Mouse (Mus musculus) heart, adult 2 months (tissue): Measurements from ENCODE around the gene Gm973. TPM values are rescaled to one million over a fixed set of nuclear protein-coding genes. Genes with fewer than 3 reads are reported as not detected.

Source experiments
- DNase-seq, 2 experiments: peaks; one replicate each; pipeline ENCODE4 v3.0.0; 2021
- H3K27ac ChIP-seq: fragments of 200-600 bp; 2 replicates; pipeline ENCODE4 v1.8.1; 2022
- H3K27me3 ChIP-seq: fragments of 200-500 bp; 2 replicates; pipeline ENCODE4 v1.6.1; 2012; ENCODE audit warnings: mild to moderate bottlenecking, low read length, inconsistent platforms, mixed read lengths; ENCODE audit not compliant: control insufficient read depth, insufficient read depth
- H3K36me3 ChIP-seq: fragments of 200-500 bp; 2 replicates; pipeline ENCODE4 v1.6.1; 2012; ENCODE audit warnings: low read length, inconsistent platforms; ENCODE audit not compliant: control insufficient read depth, insufficient read depth
- H3K4me1 ChIP-seq: fragments of 200-500 bp; 2 replicates; pipeline ENCODE4 v1.6.1; 2011; ENCODE audit warnings: low read length; ENCODE audit not compliant: control insufficient read depth, insufficient read depth
- H3K4me3 ChIP-seq: fragments of 200-600 bp; 2 replicates; pipeline ENCODE4 v1.8.1; 2022
- H3K79me2 ChIP-seq: fragments of 200-500 bp; replicated peaks from 2 replicates; pipeline ENCODE4 v1.6.1; 2012; ENCODE audit warnings: mild to moderate bottlenecking, inconsistent platforms, low read length, moderate library complexity, mixed read lengths; ENCODE audit not compliant: control insufficient read depth, insufficient read depth
- H3K9ac ChIP-seq: fragments of 200-500 bp; 2 replicates; pipeline ENCODE4 v1.6.1; 2012; ENCODE audit warnings: low read depth, mild to moderate bottlenecking, control low read depth, inconsistent platforms, low read length, mixed read lengths
- CTCF ChIP-seq: fragments of 200-600 bp; IDR thresholded peaks from 2 replicates; pipeline ENCODE4 v1.8.1; 2022; ENCODE audit warnings: antibody characterized with exemption, mild to moderate bottlenecking, moderate library complexity
- EP300 ChIP-seq: fragments of 200-500 bp; IDR thresholded peaks from 2 replicates; pipeline ENCODE4 v1.6.1; 2011; ENCODE audit warnings: low read depth, low read length, control low read depth; ENCODE audit not compliant: insufficient read depth
- POLR2A ChIP-seq: fragments of 200-500 bp; IDR thresholded peaks from 2 replicates; pipeline ENCODE4 v1.6.1; 2011; ENCODE audit warnings: mild to moderate bottlenecking, low read depth, low read length, control low read depth; ENCODE audit not compliant: insufficient read depth
- WGBS: fragments of 180-500 bp; shearing (Covaris S2); methylation state at CpG from one replicate; pipeline ENCODE4 v1.1.7; 2018; 5-methylcytosine and 5-hydroxymethylcytosine counted together
- intact Hi-C: fragments of 180-260 bp; cut with DNase I; formaldehyde crosslinking; loops from one replicate; pipeline ENCODE4 v1.15.1; 2025
- polyA plus RNA-seq: library from polyadenylated mRNA; depleted of rRNA; stranded (reverse); fragments of >200 nt; gene quantifications from 2 replicates; pipeline ENCODE4 v1.2.3, GENCODE M21; 2012
- total RNA-seq, 2 experiments: library from RNA; stranded (reverse); gene quantifications; 2 replicates each; pipeline ENCODE4 v1.2.3; 2021

Gm973 gene
- total and polyA plus RNA-seq, 3 experiments: 0.30 to 0.45 TPM; not detected in 1

- no peak overlapping the region for H3K27ac ChIP-seq
- no peaks in the 10 kb centered on the region for H3K36me3 ChIP-seq
- no peak for DNase-seq
- intact Hi-C loops: no loop called here
- no peak overlapping the region for H3K4me3 ChIP-seq
- 59% methylated on average over 7 of the region's 7 CpGs for WGBS
- TF ChIP-seq CTCF (no peak), EP300 (no peak), POLR2A (no peak)
- no peak overlapping the region for H3K9ac ChIP-seq
- H3K4me1 ChIP-seq: no peaks in the 10 kb centered on the region
- H3K27me3 ChIP-seq: no peaks in the 10 kb centered on the region
- no peaks in the 10 kb centered on the region for H3K79me2 ChIP-seq
Measured at GRCm38 (mm10) chr1:59607071-59607470, 91.0 kb downstream of the Gm973 start.

- Histone ChIP-seq H3K79me2 (no peaks in the 10 kb centered on the region), H3K27me3 (no peaks in the 10 kb centered on the region), H3K27ac (no peak overlapping the region), H3K4me3 (no peak overlapping the region), H3K36me3 (no peaks in the 10 kb centered on the region), H3K9ac (no peak overlapping the region), H3K4me1 (no peaks in the 10 kb centered on the region)
- TF ChIP-seq EP300: no peak
- no peak for TF ChIP-seq POLR2A
- TF ChIP-seq CTCF: no peak
- 90% methylated on average over 7 of the region's 7 CpGs for WGBS
- intact Hi-C loops: no loop called here
- DNase-seq: no peak
Measured at GRCm38 (mm10) chr1:59608125-59608762, 92.2 kb downstream of the Gm973 start.

- no peaks in the 10 kb centered on the region for H3K4me1 ChIP-seq
- no peak overlapping the region for H3K27ac ChIP-seq
- no peaks in the 10 kb centered on the region for H3K27me3 ChIP-seq
- no peak for DNase-seq
- H3K36me3 ChIP-seq: no peaks in the 10 kb centered on the region
- no peak overlapping the region for H3K4me3 ChIP-seq
- 83% methylated on average over 5 of the region's 5 CpGs for WGBS
- H3K79me2 ChIP-seq: no peaks in the 10 kb centered on the region
- no peak overlapping the region for H3K9ac ChIP-seq
- TF ChIP-seq CTCF: no peak
- no peak for TF ChIP-seq EP300
- TF ChIP-seq POLR2A: no peak
- intact Hi-C loops: no loop called here
Measured at GRCm38 (mm10) chr1:59608920-59609319, 92.9 kb downstream of the Gm973 start.

GRCm38 (mm10) chr1:59609458-59609857 is 93.4 kb downstream of the Gm973 start:
- TF ChIP-seq EP300 (no peak), CTCF (peak; percentile 51)
- Histone ChIP-seq H3K36me3 (no peaks in the 10 kb centered on the region), H3K79me2 (no peaks in the 10 kb centered on the region), H3K27ac (0 out of 2 replicates have a peak overlapping the region, but pooled peaks have one; percentile 15), H3K4me1 (no peaks in the 10 kb centered on the region), H3K27me3 (no peaks in the 10 kb centered on the region), H3K4me3 (no peak overlapping the region), H3K9ac (no peak overlapping the region)
- no peak for DNase-seq
- intact Hi-C loops: no loop called here
- WGBS: 77% methylated on average over 4 of the region's 4 CpGs

- Histone ChIP-seq H3K36me3 (no peaks in the 10 kb centered on the region), H3K79me2 (no peaks in the 10 kb centered on the region), H3K27me3 (no peaks in the 10 kb centered on the region), H3K9ac (no peak overlapping the region), H3K27ac (0 out of 2 replicates have a peak overlapping the region, but pooled peaks have one; percentile 15), H3K4me1 (no peaks in the 10 kb centered on the region), H3K4me3 (no peak overlapping the region)
- WGBS: 30% methylated on average over 10 of the region's 10 CpGs
- intact Hi-C loops: no loop called here
- DNase-seq: peak in 1 of 2 experiments; percentile 21
- TF ChIP-seq EP300 (no peak), CTCF (no peak), POLR2A (no peak)
Measured at GRCm38 (mm10) chr1:59609896-59610295, 93.8 kb downstream of the Gm973 start.

- no peaks in the 10 kb centered on the region for H3K79me2 ChIP-seq
- no peak overlapping the region for H3K9ac ChIP-seq
- 0 out of 2 replicates have a peak, but pooled peaks have one; percentile 23 for TF ChIP-seq CTCF
- TF ChIP-seq EP300: no peak
- no peaks in the 10 kb centered on the region for H3K27me3 ChIP-seq
- H3K4me3 ChIP-seq: no peak overlapping the region
- H3K4me1 ChIP-seq: no peaks in the 10 kb centered on the region
- DNase-seq: no peak
- no peak overlapping the region for H3K27ac ChIP-seq
- intact Hi-C loops: no loop called here
- 93% methylated on average over 3 of the region's 3 CpGs for WGBS
- no peaks in the 10 kb centered on the region for H3K36me3 ChIP-seq
Measured at GRCm38 (mm10) chr1:59610929-59611328, 94.9 kb downstream of the Gm973 start.
